Mouse (Mus musculus): ENCODE results near the gene Rbbp8nl. TPM values are rescaled to one million over a fixed set of nuclear protein-coding genes. Genes with fewer than 3 reads are reported as not detected.
A peak's percentile ranks its signal among the peaks of the same experiment; 100 is the strongest.

Gene Rbbp8nl
- polyA plus RNA-seq, 1 experiment from 2014 or later = 0.18 TPM

GRCm38 (mm10) chr2:180230482-180230881, 59.2 kb downstream of the Rbbp8nl start:
- Histone ChIP-seq H3K27me3 (ENCODE audit: insufficient read depth, poor library complexity, severe bottlenecking) (peaks cover 25% of the 10 kb centered on the region), H3K4me1 (replicated peaks) (peaks cover 67% of the 10 kb centered on the region), H3K9me3 (no peaks in the 10 kb centered on the region), H3K4me3 (no peak overlapping the region), H3K27ac (0 out of 2 replicates have a peak overlapping the region, but pooled peaks have one; percentile 46), H3K36me3 (no peaks in the 10 kb centered on the region)
- WGBS = 60% methylated on average over 4 of the region's 4 CpGs
- DNase-seq (ENCODE audit: low spot score) = no peak

DNA sequence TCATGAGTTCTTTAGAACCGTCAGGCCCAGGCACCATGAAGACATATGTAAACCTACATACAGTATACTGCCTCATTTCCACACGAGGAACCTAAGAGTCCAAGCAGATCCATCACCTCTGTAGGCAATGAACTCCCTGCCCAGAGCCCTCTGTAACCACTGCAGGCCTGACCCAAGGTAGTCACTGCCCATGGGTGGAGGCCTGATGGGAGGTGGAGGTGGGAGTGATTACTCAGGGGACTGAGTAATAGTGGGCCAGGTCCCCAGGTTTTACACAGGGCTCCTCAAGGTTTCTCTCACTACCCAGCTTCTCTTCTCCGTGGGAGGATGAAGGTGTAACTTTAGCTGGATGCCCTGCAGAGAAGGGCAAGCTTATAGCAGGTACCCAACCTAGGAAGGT, 60.5 kb downstream of the Rbbp8nl start:
- Histone ChIP-seq H3K36me3 (no peaks in the 10 kb centered on the region), H3K4me3 (no peak overlapping the region), H3K27me3 (ENCODE audit: insufficient read depth, poor library complexity, severe bottlenecking) (peaks cover 38% of the 10 kb centered on the region), H3K9me3 (no peaks in the 10 kb centered on the region), H3K4me1 (replicated peaks) (peaks cover 69% of the 10 kb centered on the region), H3K27ac (no peak overlapping the region)
- no peak for DNase-seq (ENCODE audit: low spot score)
- WGBS = 77% methylated on average over 3 of the region's 3 CpGs

- Histone ChIP-seq H3K27me3 (ENCODE audit: insufficient read depth, poor library complexity, severe bottlenecking) (peaks cover 44% of the 10 kb centered on the region), H3K4me1 (replicated peaks) (peaks cover 73% of the 10 kb centered on the region), H3K9me3 (no peaks in the 10 kb centered on the region), H3K4me3 (no peak overlapping the region), H3K27ac (peak overlapping the region; percentile 68), H3K36me3 (no peaks in the 10 kb centered on the region)
- DNase-seq (ENCODE audit: low spot score) = no peak
- 81% methylated on average over 7 of the region's 7 CpGs for WGBS
Measured at GRCm38 (mm10) chr2:180228592-180228991, 61.1 kb downstream of the Rbbp8nl start.

DNA sequence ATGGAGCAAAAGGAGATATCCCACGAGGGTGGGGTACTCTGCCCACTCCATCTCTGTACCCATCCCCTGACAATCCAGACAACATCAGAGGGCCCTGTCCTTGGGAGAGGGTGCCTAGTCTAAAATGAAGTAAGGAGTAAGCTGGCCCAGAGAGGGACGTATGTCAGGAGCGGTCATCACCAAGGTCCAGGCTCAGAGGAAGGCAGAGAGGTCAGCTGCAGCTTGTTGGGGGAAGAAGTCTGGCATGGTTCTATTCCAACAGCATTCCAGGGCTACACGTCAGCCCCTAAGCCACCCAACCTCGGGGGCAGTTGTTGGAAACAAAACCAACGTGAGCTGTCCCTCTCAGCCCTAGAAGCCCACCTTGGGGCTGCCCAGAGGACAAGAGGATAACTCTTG, 61.6 kb downstream of the Rbbp8nl start:
- peaks cover 78% of the 10 kb centered on the region for H3K4me1 ChIP-seq (replicated peaks)
- peak overlapping the region; percentile 68 for H3K27ac ChIP-seq
- peaks cover 49% of the 10 kb centered on the region for H3K27me3 ChIP-seq (ENCODE audit: insufficient read depth, poor library complexity, severe bottlenecking)
- no peaks in the 10 kb centered on the region for H3K36me3 ChIP-seq
- H3K4me3 ChIP-seq = peak overlapping the region; percentile 27
- DNase-seq (ENCODE audit: low spot score) = no peak
- H3K9me3 ChIP-seq = no peaks in the 10 kb centered on the region
- WGBS = 52% methylated on average over 6 of the region's 6 CpGs

Other genes starting within 250 kb of the Rbbp8nl start
- 794 and 830 TPM in 2 replicates for gene Psma7, start 247.4 kb downstream of the Rbbp8nl start, polyA plus RNA-seq (2016; fragmentation: Nextera tagmentation; extraction: Ambion mirVana)
- gene Ss18l1, start 247.4 kb downstream of the Rbbp8nl start, polyA plus RNA-seq (2016; fragmentation: Nextera tagmentation; extraction: Ambion mirVana) = 10.0 and 14.7 TPM in 2 replicates
- gene Mtg2, start 219.3 kb downstream of the Rbbp8nl start, polyA plus RNA-seq (2016; fragmentation: Nextera tagmentation; extraction: Ambion mirVana) = 33.9 TPM in 2 replicates
- gene Hrh3, start 185.4 kb downstream of the Rbbp8nl start, polyA plus RNA-seq (2016; fragmentation: Nextera tagmentation; extraction: Ambion mirVana) = 1.5 and 4.2 TPM in 2 replicates
- 29.0 and 42.2 TPM in 2 replicates for gene Osbpl2, start 170.6 kb downstream of the Rbbp8nl start, polyA plus RNA-seq (2016; fragmentation: Nextera tagmentation; extraction: Ambion mirVana)
- 278 and 297 TPM in 2 replicates for gene Adrm1, start 118.4 kb downstream of the Rbbp8nl start, polyA plus RNA-seq (2016; fragmentation: Nextera tagmentation; extraction: Ambion mirVana)
- gene Lama5, start 64.0 kb downstream of the Rbbp8nl start, polyA plus RNA-seq (2016; fragmentation: Nextera tagmentation; extraction: Ambion mirVana) = 7.2 and 10.8 TPM in 2 replicates
- 440 and 510 TPM in 2 replicates for gene Rps21, start 32.5 kb downstream of the Rbbp8nl start, polyA plus RNA-seq (2016; fragmentation: Nextera tagmentation; extraction: Ambion mirVana)
- gene Cables2, start 16.4 kb downstream of the Rbbp8nl start, polyA plus RNA-seq (2016; fragmentation: Nextera tagmentation; extraction: Ambion mirVana) = 12.6 and 16.0 TPM in 2 replicates
- gene Gata5, start 44.8 kb upstream of the Rbbp8nl start, polyA plus RNA-seq (2016; fragmentation: Nextera tagmentation; extraction: Ambion mirVana) = 0.25 TPM in 1 of 2 replicates, not detected in the other
- gene Slco4a1, start 166.4 kb upstream of the Rbbp8nl start, polyA plus RNA-seq (2016; fragmentation: Nextera tagmentation; extraction: Ambion mirVana) = 7.6 and 8.7 TPM in 2 replicates
- gene Ntsr1, start 210.1 kb upstream of the Rbbp8nl start, polyA plus RNA-seq (2016; fragmentation: Nextera tagmentation; extraction: Ambion mirVana) = 0.31 and 0.39 TPM in 2 replicates

Measured in hindbrain, embryonic 10.5 days (tissue).